ENCODE assay signal across 24 mouse cellular contexts in the genomic region with DNA sequence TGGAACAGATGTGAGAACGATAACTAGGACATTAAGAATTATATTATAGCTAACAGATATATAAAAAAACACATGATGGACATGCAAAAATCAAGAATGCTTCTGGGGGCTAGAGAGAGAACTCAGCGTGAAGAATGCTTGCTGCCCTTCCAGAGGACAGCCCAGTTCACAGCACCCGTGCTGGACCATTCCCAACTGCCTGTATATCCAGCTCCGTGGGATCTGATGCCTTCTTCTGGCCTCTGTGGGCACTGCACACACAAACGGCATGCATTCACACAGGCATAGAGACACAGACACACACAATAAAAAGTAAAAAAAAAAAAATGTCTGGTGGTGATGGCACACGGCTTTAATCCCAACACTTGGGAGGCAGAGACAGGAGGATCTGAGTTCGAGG. TPM values are rescaled to one million over a fixed set of nuclear protein-coding genes. Genes with fewer than 3 reads are reported as not detected.
A peak's percentile ranks its signal among the peaks of the same experiment; 100 is the strongest.
DNase-seq lines count a peak whose midpoint lies in the region; ATAC-seq and TF ChIP-seq lines count a peak whose summit lies in the region.
"Had no signal": no experiment of that assay in that cellular context is flagged by ENCODE, and none has a peak within 500 bp of the region (broad histone marks: within the 10 kb centered on the region; RNA-seq: fewer than 3 reads in every experiment).

No protein-coding gene starts in this region.

- no peak overlapping the region for H3K9ac ChIP-seq in hindbrain, embryonic 16.5 days (ENCODE audit: low read depth, low read length)
- H3K9ac ChIP-seq in hindbrain, embryonic 11.5 days (ENCODE audit: low read depth, low read length), result no peak overlapping the region
- no peak overlapping the region for H3K9ac ChIP-seq in hindbrain, postnatal 0 days (replicated peaks; ENCODE audit: low read length)
- H3K9ac ChIP-seq: embryonic facial prominence, embryonic 12.5 days; heart, embryonic 15.5 days; liver, embryonic 12.5 days; liver, postnatal 0 days; midbrain, embryonic 12.5 days had no signal

- peaks cover 33% of the 10 kb centered on the region for H3K36me3 ChIP-seq in hindbrain, embryonic 10.5 days
- peaks cover 6% of the 10 kb centered on the region for H3K36me3 ChIP-seq in hindbrain, embryonic 16.5 days (ENCODE audit: control insufficient read depth, insufficient read depth, low read length)
- H3K36me3 ChIP-seq in hindbrain, embryonic 11.5 days (ENCODE audit: control insufficient read depth, insufficient read depth, low read length), result no peaks in the 10 kb centered on the region
- peaks cover 4% of the 10 kb centered on the region; the same call in 1 of the 2 replicates for H3K36me3 ChIP-seq in hindbrain, postnatal 0 days (ENCODE audit: insufficient read depth, low read length)

- H3K9me3 ChIP-seq in hindbrain, embryonic 10.5 days, result no peaks in the 10 kb centered on the region
- no peaks in the 10 kb centered on the region for H3K9me3 ChIP-seq in hindbrain, embryonic 16.5 days (ENCODE audit: control insufficient read depth, low read length)
- H3K9me3 ChIP-seq in hindbrain, embryonic 11.5 days (ENCODE audit: control insufficient read depth, low read length), result no peaks in the 10 kb centered on the region
- no peaks in the 10 kb centered on the region for H3K9me3 ChIP-seq in hindbrain, postnatal 0 days (ENCODE audit: low read length)
- H3K9me3 ChIP-seq: embryonic facial prominence, embryonic 12.5 days; G1E; heart, embryonic 10.5 days; heart, embryonic 15.5 days; liver, embryonic 12.5 days; midbrain, embryonic 12.5 days had no signal

- H3K4me1 ChIP-seq in hindbrain, embryonic 10.5 days (replicated peaks), result peaks cover 19% of the 10 kb centered on the region
- peaks cover 3% of the 10 kb centered on the region for H3K4me1 ChIP-seq in hindbrain, embryonic 16.5 days (ENCODE audit: control insufficient read depth, insufficient read depth, low read depth, low read length)
- H3K4me1 ChIP-seq in hindbrain, embryonic 11.5 days (replicated peaks; ENCODE audit: control insufficient read depth, insufficient read depth, low read length), result no peaks in the 10 kb centered on the region
- no peaks in the 10 kb centered on the region for H3K4me1 ChIP-seq in hindbrain, postnatal 0 days (ENCODE audit: insufficient read depth, low read length)

- 86% methylated on average over 7 of the region's 7 CpGs for WGBS in hindbrain, embryonic 10.5 days
- 71% methylated on average over 7 of the region's 7 CpGs for WGBS in hindbrain, embryonic 16.5 days
- WGBS in hindbrain, embryonic 11.5 days, result 84% methylated on average over 7 of the region's 7 CpGs
- 61% methylated on average over 7 of the region's 7 CpGs for WGBS in hindbrain, postnatal 0 days

- H3K27me3 ChIP-seq in hindbrain, embryonic 10.5 days (ENCODE audit: insufficient read depth, poor library complexity, severe bottlenecking), result no peaks in the 10 kb centered on the region
- H3K27me3 ChIP-seq in hindbrain, embryonic 16.5 days (replicated peaks; ENCODE audit: control insufficient read depth, insufficient read depth, low read length), result no peaks in the 10 kb centered on the region
- H3K27me3 ChIP-seq in hindbrain, embryonic 11.5 days (ENCODE audit: control insufficient read depth, insufficient read depth, low read length), result no peaks in the 10 kb centered on the region
- H3K27me3 ChIP-seq in hindbrain, postnatal 0 days (ENCODE audit: insufficient read depth, low read length), result no peaks in the 10 kb centered on the region
- H3K27me3 ChIP-seq: CH12.LX; embryonic facial prominence, embryonic 12.5 days; heart, embryonic 15.5 days; liver, embryonic 12.5 days; midbrain, embryonic 12.5 days had no signal

- no peak overlapping the region for H3K4me3 ChIP-seq in hindbrain, embryonic 10.5 days
- H3K4me3 ChIP-seq in hindbrain, embryonic 16.5 days (ENCODE audit: low read length), result no peak overlapping the region
- H3K4me3 ChIP-seq in hindbrain, embryonic 11.5 days (ENCODE audit: low read depth, low read length), result no peak overlapping the region
- no peak overlapping the region for H3K4me3 ChIP-seq in hindbrain, postnatal 0 days (ENCODE audit: low read length)
- no peak overlapping the region for H3K4me3 ChIP-seq in layer of hippocampus, adult 2 months
- H3K4me3 ChIP-seq: embryonic facial prominence, embryonic 12.5 days; heart, embryonic 10.5 days; heart, embryonic 15.5 days; left cerebral cortex, adult 2 months; liver, embryonic 12.5 days; midbrain, embryonic 12.5 days had no signal

- TF ChIP-seq CTCF in hindbrain, postnatal 0 days (IDR thresholded peaks at IDR 0.05; ENCODE audit: low read depth), result peak; percentile 33
- no peak for TF ChIP-seq CTCF in layer of hippocampus, adult 2 months (conservative IDR thresholded peaks at IDR 0.05)

- ATAC-seq in hindbrain, embryonic 16.5 days, result no peak
- no peak for ATAC-seq in hindbrain, embryonic 11.5 days (ENCODE audit: low FRiP score)
- ATAC-seq in hindbrain, postnatal 0 days, result no peak
- ATAC-seq in megakaryocyte-erythroid progenitor cell, adult 5-6 weeks (replicated peaks; ENCODE audit: low FRiP score, low TSS enrichment, poor library complexity, severe bottlenecking), result no peak
- ATAC-seq: liver, embryonic 12.5 days; liver, postnatal 0 days had no signal

- peak overlapping the region; percentile 69 for H3K27ac ChIP-seq in hindbrain, embryonic 10.5 days
- H3K27ac ChIP-seq in hindbrain, embryonic 16.5 days (ENCODE audit: low read depth, low read length), result no peak overlapping the region; the same call in 1 of the 2 replicates
- peak overlapping the region; percentile 54; the same call in 1 of the 2 replicates for H3K27ac ChIP-seq in hindbrain, embryonic 11.5 days (ENCODE audit: low read depth, low read length)
- H3K27ac ChIP-seq in hindbrain, postnatal 0 days, result 0 out of 2 replicates have a peak overlapping the region, but pooled peaks have one; percentile 54
- no peak overlapping the region for H3K27ac ChIP-seq in layer of hippocampus, adult 2 months
- H3K27ac ChIP-seq: embryonic facial prominence, embryonic 12.5 days; heart, embryonic 10.5 days; heart, embryonic 15.5 days; left cerebral cortex, adult 2 months; liver, embryonic 12.5 days had no signal

- no peak overlapping the region for H3K4me2 ChIP-seq in hindbrain, embryonic 16.5 days (ENCODE audit: low read length)
- H3K4me2 ChIP-seq in hindbrain, embryonic 11.5 days (replicated peaks; ENCODE audit: low read depth, low read length), result no peak overlapping the region
- H3K4me2 ChIP-seq in hindbrain, postnatal 0 days (ENCODE audit: low read depth, low read length), result no peak overlapping the region
- H3K4me2 ChIP-seq: embryonic facial prominence, embryonic 12.5 days; heart, embryonic 15.5 days; liver, embryonic 12.5 days; midbrain, embryonic 12.5 days had no signal

- DNase-seq in hindbrain, embryonic 10.5 days (ENCODE audit: low spot score), result no peak
- DNase-seq in R1 (ENCODE audit: low read depth, low spot score), result peak; percentile 25
- DNase-seq in hindbrain, embryonic 11.5 days (ENCODE audit: low spot score), result no peak
- DNase-seq in hindbrain, postnatal 0 days (ENCODE audit: low spot score), result peak; percentile 32
- no peak for DNase-seq in layer of hippocampus, adult 2 months (ENCODE audit: low spot score in 2 of 2)
- DNase-seq: adrenal gland, postnatal 14 days; B cell, adult 2 months; gastrocnemius, postnatal 25 days; heart, adult 11 months; kidney, adult 11 months; kidney, postnatal 14 days; liver, postnatal 0 days; lung, postnatal 36 days; thymus, postnatal 4 days had no signal

RNA-seq across cellular contexts. Expression of a gene that starts 4.5 kb away (rescaled TPM):
- 224 and 231 TPM in 2 replicates for polyA plus RNA-seq in hindbrain, embryonic 10.5 days (2016; fragmentation: Nextera tagmentation; extraction: Ambion mirVana)
- 156 and 166 TPM in 2 replicates for polyA plus RNA-seq in hindbrain, embryonic 16.5 days (2015; fragmentation: Nextera tagmentation; extraction: Ambion mirVana)
- 232 and 245 TPM in 2 replicates for polyA plus RNA-seq in hindbrain, embryonic 11.5 days (2014; fragmentation: Nextera tagmentation; extraction: Ambion mirVana)
- total RNA-seq in hindbrain, postnatal 0 days (2014; rRNA removed), result 14.7 and 29.3 TPM in 2 replicates
- polyA plus RNA-seq in hindbrain, postnatal 0 days (2015; fragmentation: Nextera tagmentation; extraction: Ambion mirVana), result 205 and 218 TPM in 2 replicates
- total RNA-seq in layer of hippocampus, adult 2 months (2021), result 100 to 1,000 TPM; 103 to 118 TPM
- total RNA-seq in megakaryocyte-erythroid progenitor cell, adult 5-6 weeks (2014; fragmentation: Nextera tagmentation), result 94.6 and 101 TPM in 2 replicates
- total RNA-seq in megakaryocyte-erythroid progenitor cell, adult 5-6 weeks (2017), result 46.4 and 67.5 TPM in 2 replicates

Comparison
In these comparisons a context has a peak if more than half of its experiments do, and no peak if none do; other contexts are left out.
1. DNase-seq: peak in R1 (single experiment) and hindbrain, postnatal 0 days (single experiment); none in hindbrain, embryonic 10.5 days (single experiment), hindbrain, embryonic 11.5 days (single experiment) and layer of hippocampus, adult 2 months (0 of 2).
2. H3K27ac ChIP-seq: peak in hindbrain, embryonic 10.5 days (single experiment), hindbrain, embryonic 11.5 days (single experiment) and hindbrain, postnatal 0 days (single experiment); none in hindbrain, embryonic 16.5 days (single experiment) and layer of hippocampus, adult 2 months (single experiment).